Mouse (Mus musculus): ENCODE measurements around the gene Zfp988. TPM values are rescaled to one million over a fixed set of nuclear protein-coding genes. Genes with fewer than 3 reads are reported as not detected.

Zfp988 gene
- total RNA-seq, 2 experiments from 2014 or later = not detected

Other genes with a start within 250 kb of the Zfp988 start
- gene Zfp991, start 173.6 kb upstream of the Zfp988 start, total RNA-seq (2021) = 1 to 10 TPM; 3.9 to 4.3 TPM
- gene Zfp978, start 55.6 kb downstream of the Zfp988 start, total RNA-seq (2021) = 1 to 10 TPM in 1 of 2 experiments, under 1 TPM in 1; 0.22 to 1.0 TPM
- 10 to 100 TPM in 1 of 2 experiments, 1 to 10 TPM in 1; 8.7 to 10.3 TPM for gene Zfp982, start 186.7 kb downstream of the Zfp988 start, total RNA-seq (2021)
- gene Gm16503, start 234.5 kb downstream of the Zfp988 start, total RNA-seq (2021) = under 1 TPM in 1 of 2 experiments, not detected in 1; 0.13 TPM
- under 1 TPM; 0.26 to 0.67 TPM for gene Zfp985, start 247.6 kb downstream of the Zfp988 start, total RNA-seq (2021)

Data from heart, adult 18-20 months (tissue).